Mouse (Mus musculus): Measurements from ENCODE around the gene Pced1b.
"Not testable (repeated sequence)": the region's sequence is repeated elsewhere in the genome, so short reads cannot be mapped to it uniquely, and the experiment has no call there.

Gene Pced1b

GRCm38 (mm10) chr15:97246911-97247790 is at the start of gene Pced1b, which contains the start of gene Amigo2:
Gene Pced1b, plus strand, starts transcription at chr15:97247107.
Gene Amigo2, minus strand, starts transcription at chr15:97247287.
- DNase-seq (ENCODE audit: low spot score), result peak; percentile 82

DNA sequence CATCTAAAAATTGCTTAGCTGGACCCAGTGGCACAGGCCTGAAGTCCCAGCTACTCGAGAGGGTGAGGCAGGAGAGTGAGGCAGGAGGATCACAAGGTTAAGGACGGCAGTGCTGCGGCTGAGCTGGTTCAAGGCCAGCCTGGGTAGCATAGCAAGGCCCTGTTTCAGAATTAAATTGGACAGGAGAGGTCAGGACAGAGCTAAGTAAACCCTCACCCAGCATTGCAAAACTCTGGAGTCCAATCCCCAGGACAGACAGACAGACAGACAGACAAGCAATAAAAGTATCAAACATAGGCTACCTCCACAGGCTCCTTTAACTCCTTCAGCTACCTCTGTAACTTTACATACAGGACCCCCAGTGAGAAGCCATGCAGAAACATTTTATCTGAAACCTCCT is 42.0 kb upstream of the Pced1b start:
- DNase-seq (ENCODE audit: low spot score), result no peak

- DNase-seq (ENCODE audit: low spot score), result no peak
These were observed 41.1 kb upstream of the Pced1b start for GRCm38 (mm10) chr15:97205776-97206175.

- DNase-seq (ENCODE audit: low spot score), result no peak
These were observed 40.4 kb upstream of the Pced1b start for GRCm38 (mm10) chr15:97206506-97206905.

GRCm38 (mm10) chr15:97209754-97210153 is 37.2 kb upstream of the Pced1b start:
- DNase-seq (ENCODE audit: low spot score), result not testable (repeated sequence)

- no peak for DNase-seq (ENCODE audit: low spot score)
These were observed 34.1 kb upstream of the Pced1b start for GRCm38 (mm10) chr15:97212501-97213477.

DNA sequence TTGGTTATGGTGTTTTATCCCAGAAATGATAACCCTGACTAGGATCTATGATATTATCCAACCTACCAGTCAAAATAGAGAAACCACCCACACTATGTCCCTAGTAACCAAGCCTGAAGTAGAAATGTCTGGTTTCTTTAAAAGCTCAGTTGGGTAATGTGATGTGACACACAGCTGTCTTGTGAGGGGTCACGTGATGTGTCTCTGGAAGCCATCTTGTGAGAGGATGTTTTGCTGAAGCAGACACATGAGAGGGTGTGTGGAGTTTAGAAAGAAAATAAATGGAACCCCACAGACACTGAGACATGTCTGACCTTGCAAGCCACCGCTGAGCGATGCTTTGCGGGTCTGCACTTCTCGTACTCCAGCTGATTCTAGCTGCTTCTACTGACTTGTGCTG is 30.1 kb upstream of the Pced1b start:
- no peak for DNase-seq (ENCODE audit: low spot score)

GRCm38 (mm10) chr15:97223431-97223830 is 23.5 kb upstream of the Pced1b start:
- DNase-seq (ENCODE audit: low spot score), result no peak

- no peak for DNase-seq (ENCODE audit: low spot score)
These were observed 22.9 kb upstream of the Pced1b start for GRCm38 (mm10) chr15:97224003-97224402.

DNA sequence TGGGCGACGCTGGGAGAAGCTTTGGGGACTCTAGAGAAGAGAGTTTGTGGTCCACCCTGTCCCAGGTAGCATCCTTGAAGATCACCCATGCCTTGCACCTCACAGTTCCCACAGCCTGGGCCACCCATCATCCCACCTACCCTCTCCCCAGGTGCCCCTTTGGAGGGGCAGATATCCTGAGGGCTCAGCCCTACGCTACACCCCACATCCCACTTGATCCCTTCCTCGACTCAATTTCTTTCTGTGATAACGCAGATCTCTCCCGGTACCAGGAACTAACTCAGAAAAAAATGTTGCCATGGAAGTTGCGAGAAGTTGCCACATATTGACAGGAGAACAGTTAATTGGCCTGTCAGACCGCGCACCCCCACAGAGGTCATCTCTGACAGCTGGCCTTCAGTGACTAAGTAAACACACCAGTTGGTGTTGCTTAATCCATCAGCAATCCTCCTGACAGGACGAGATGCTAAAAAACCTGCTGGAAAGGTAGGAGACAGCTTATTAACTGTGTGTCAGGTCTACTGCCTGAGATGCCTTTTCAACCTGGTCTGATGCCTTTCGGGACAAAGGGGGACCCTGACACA is 17.3 kb upstream of the Pced1b start:
- DNase-seq (ENCODE audit: low spot score), result no peak

DNA sequence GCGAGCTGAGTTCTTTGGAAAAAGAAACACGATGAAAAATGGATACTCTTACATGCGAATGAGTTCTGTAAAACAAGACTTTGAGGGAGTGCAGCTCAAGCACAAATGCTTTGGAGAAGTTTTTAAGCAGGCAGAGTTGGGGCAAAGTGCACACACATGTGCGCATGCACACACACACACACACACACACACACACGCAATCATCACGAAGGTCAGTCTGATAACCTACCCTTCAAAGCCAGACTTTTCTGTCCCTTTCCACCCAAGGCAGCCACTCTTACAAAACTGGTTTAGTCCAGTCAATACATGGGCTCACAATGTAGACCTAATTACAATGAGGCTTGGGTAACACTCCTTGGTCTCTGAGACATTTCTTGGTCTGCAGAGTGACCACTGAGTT is 12.8 kb upstream of the Pced1b start:
- DNase-seq (ENCODE audit: low spot score), result no peak

DNA sequence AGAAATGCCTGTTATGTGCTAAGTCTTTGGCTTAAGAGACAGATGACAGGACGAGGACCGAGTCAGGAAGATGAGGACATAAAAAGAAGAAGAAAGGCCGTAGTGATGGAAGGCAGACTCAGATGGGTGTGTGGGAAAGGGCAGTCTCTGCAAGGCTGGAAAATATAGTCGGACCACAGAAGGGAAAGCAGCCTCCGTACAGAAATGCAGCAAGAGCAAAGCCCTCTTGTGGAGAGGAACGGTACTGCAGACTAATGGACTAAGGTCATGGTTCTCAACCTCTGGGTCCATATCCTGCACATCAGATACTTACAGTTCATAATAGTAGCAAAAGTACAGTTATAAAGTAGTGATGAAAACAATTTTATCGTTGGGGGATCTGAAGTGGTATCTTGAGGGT is 11.7 kb upstream of the Pced1b start:
- no peak for DNase-seq (ENCODE audit: low spot score)

- DNase-seq (ENCODE audit: low spot score), result peak; percentile 57
These were observed 10.0 kb upstream of the Pced1b start for GRCm38 (mm10) chr15:97236943-97237342.

DNA sequence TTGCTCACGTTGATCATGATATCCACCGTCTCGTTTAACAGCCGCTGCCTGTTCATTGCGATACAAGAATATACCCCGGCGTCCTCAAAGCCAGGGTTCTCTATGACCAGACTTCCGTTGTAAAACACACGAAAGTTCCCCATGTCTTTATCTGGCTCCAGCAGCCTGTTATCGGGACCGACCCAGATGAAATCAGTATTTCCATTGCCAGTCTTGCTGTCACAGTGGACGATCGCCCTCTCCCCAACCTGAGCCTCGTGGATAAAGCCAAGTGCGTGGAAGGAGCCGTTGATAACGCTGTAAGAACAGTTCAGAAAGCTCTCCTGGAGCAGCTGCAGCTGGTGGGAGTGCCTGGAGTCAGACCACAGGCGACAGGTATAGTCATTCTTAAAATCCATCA is 1.5 kb upstream of the Pced1b start:
- DNase-seq (ENCODE audit: low spot score), result no peak

- DNase-seq (ENCODE audit: low spot score), result no peak
These were observed 651 bp upstream of the Pced1b start for GRCm38 (mm10) chr15:97246256-97246655.

GRCm38 (mm10) chr15:97247791-97248161 is 869 bp downstream of the Pced1b start:
- DNase-seq (ENCODE audit: low spot score), result no peak

DNA sequence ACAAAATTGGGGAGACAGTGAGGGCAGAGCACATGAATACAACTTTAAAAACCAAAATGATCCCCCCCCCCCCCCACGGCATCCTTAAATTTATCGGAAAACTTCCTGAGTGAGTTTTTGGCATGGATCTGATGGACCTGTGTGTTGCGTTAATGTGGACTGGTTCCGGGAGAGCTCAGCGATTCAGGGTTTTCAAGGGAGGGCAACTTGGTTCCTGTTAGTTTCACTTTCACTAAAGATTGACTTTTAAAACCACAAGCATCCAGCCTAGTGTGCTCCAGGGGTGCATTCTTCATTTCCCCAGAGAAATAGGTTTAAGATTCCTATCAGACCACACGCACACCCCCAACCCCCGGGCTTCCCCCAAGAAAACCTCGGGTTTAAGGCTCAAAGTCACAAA is 1.4 kb downstream of the Pced1b start:
- no peak for DNase-seq (ENCODE audit: low spot score)

DNA sequence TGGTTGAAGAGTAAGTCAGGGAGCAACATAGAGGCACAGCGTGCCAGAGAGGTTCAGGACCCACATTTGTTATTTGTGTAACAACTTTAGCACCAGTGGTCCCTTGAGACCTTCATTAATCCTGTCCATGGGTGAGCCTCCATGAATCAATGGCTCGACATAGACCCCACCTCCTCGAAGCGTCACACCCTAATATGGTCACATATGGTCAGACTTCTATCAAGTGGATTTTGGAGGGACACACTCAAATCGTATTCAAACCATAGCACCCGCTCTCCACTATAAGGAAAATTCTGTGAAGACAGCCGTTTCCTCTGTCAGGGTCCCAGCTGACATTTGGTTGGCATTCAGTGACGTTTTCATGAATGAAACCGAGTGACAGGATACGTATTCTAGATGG is 2.4 kb downstream of the Pced1b start:
- DNase-seq (ENCODE audit: low spot score), result no peak

DNA sequence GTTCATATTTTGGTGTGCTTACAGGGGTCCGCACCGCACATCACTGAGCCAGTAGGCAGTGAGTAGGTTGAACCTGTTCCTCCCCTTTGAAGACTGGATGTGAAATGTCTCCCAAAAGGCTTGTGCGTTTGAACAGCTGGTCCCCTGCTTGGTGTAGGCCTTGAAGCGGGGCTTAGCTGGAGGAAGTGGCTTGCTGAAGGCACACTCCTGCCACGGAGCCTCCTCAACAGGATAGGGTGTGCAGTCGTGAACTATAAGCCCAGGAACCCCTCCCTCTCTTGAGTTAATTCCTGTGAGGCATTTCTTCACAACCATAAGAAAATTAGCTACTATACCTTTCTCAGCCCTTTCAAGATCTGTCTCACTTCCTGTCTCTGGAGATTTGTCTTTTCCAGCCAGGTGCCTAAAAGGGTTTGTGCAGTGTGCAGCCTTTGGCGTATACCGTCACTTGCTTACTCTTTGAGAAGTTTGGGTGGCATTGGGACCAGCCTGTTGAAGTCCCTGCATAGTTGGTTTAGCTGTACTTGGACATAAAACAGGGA is 5.7 kb downstream of the Pced1b start:
- no peak for DNase-seq (ENCODE audit: low spot score)

- no peak for DNase-seq (ENCODE audit: low spot score)
These were observed 7.5 kb downstream of the Pced1b start for GRCm38 (mm10) chr15:97254375-97254774.

DNA sequence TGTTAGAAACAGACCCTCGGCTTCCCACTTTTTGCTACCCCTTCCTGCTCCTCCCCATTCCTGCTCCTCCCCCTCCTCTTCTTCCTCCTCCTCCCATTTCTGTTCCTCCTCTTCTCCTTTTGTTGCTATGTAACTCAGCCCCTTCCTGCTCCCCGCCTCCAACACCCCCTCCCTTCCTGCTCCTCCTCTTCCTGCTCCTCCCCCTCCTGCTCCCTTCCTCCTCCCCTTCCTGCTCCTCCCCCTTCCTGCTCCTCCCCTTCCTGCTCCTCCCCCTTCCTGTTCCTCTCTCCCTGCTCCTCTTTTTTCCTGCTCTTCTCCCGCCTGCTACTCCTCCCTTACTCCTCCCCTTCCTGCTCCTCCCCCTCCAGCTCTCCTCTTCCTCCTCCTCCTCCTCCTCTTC is 8.9 kb downstream of the Pced1b start:
- no peak for DNase-seq (ENCODE audit: low spot score)

- no peak for DNase-seq (ENCODE audit: low spot score)
These were observed 9.5 kb downstream of the Pced1b start for GRCm38 (mm10) chr15:97256411-97256810.

Data from ovary, postnatal 36 days (tissue).